Mouse (Mus musculus) lung, postnatal 0 days (tissue): ENCODE results near the gene B3gnt8.

ENCODE experiments used
- CTCF ChIP-seq: IDR thresholded peaks from 2 replicates; pipeline ENCODE4 v1.5.1; 2016; ENCODE audit warnings: antibody characterized with exemption, mild to moderate bottlenecking
- EP300 ChIP-seq: IDR thresholded peaks from 2 replicates; pipeline ENCODE4 v1.6.1; 2016; ENCODE audit warnings: antibody characterized with exemption, mild to moderate bottlenecking, control low read depth

DNA sequence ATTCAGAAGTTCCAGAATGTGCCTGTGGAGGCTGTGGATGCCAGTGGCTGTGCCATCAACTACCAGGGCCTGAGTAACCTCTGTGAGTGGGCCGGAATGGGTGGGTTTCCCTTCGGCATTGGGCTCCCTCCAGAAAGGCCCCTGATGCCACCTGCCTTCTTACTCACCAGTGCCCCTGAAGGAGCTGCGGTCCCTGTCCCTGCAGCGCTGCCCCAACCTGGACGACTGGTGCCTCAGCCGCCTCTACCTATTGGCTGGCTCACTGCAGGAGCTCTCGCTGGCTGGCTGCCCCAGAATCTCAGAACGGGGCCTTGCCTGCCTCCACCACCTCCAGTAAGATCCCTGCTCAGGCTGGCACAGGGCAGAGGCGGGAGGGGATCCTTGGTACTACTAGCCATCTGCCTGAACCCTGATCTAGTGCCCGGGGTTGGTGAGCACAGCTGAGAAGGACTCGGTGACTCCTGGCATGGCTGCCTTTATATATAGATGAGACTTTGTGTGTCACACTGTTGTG lies 2.5 kb upstream of the B3gnt8 start:
- no peak for TF ChIP-seq CTCF
- no peak for TF ChIP-seq EP300
